Mouse (Mus musculus) small intestine, adult 2 months (tissue): ENCODE data around the gene Mlxip. TPM values are rescaled to one million over a fixed set of nuclear protein-coding genes. Genes with fewer than 3 reads are reported as not detected.

Experiments used
- H3K27ac ChIP-seq: fragments of 200-500 bp; 2 replicates; pipeline ENCODE4 v1.5.1; 2012; ENCODE audit warnings: low read depth, low read length, control low read depth, inconsistent platforms; ENCODE audit not compliant: insufficient read depth
- H3K27me3 ChIP-seq: fragments of 200-500 bp; 2 replicates; pipeline ENCODE4 v1.6.1; 2012; ENCODE audit warnings: mild to moderate bottlenecking, moderate library complexity, low read length, inconsistent platforms; ENCODE audit not compliant: control insufficient read depth, insufficient read depth
- H3K36me3 ChIP-seq: fragments of 200-500 bp; 2 replicates; pipeline ENCODE4 v1.6.1; 2012; ENCODE audit warnings: mild to moderate bottlenecking, low read length, control low read depth, inconsistent platforms; ENCODE audit not compliant: control insufficient read depth, insufficient read depth
- H3K4me1 ChIP-seq: fragments of 200-500 bp; 2 replicates; pipeline ENCODE4 v1.6.1; 2012; ENCODE audit warnings: low read length, inconsistent platforms, mixed read lengths; ENCODE audit not compliant: control insufficient read depth, insufficient read depth, insufficient read length
- H3K4me3 ChIP-seq: fragments of 200-500 bp; 2 replicates; pipeline ENCODE4 v1.5.1; 2012; ENCODE audit warnings: low read depth, mild to moderate bottlenecking, control low read depth, inconsistent platforms, low read length, moderate library complexity
- CTCF ChIP-seq: fragments of 200-500 bp; IDR thresholded peaks from 2 replicates; pipeline ENCODE4 v1.5.1; 2012; ENCODE audit warnings: low read depth, mild to moderate bottlenecking, control low read depth, inconsistent platforms, low read length, moderate library complexity, mixed read lengths; ENCODE audit not compliant: insufficient replicate concordance, insufficient read length; ENCODE audit errors: extremely low read depth
- POLR2A ChIP-seq: fragments of 200-500 bp; IDR thresholded peaks from 2 replicates; pipeline ENCODE4 v1.6.1; 2012; ENCODE audit warnings: low read depth, mild to moderate bottlenecking, control low read depth, inconsistent platforms, low read length, moderate library complexity
- WGBS: fragments of 180-500 bp; shearing (Covaris S2); methylation state at CpG from one replicate; pipeline ENCODE4 v1.1.7; 2018; 5-methylcytosine and 5-hydroxymethylcytosine counted together
- polyA plus RNA-seq: library from polyadenylated mRNA; depleted of rRNA; stranded (reverse); fragments of >200 nt; gene quantifications from 2 replicates; pipeline ENCODE4 v1.2.3, GENCODE M21; 2012

Gene Mlxip
- polyA plus RNA-seq, 1 experiment = 39.7 TPM

GRCm38 (mm10) chr5:123442283-123442682 lies 47.7 kb downstream of the Mlxip start:
- no peak for TF ChIP-seq POLR2A
- no peak for TF ChIP-seq CTCF
- Histone ChIP-seq H3K27ac (no peak overlapping the region), H3K4me3 (no peak overlapping the region), H3K36me3 (peaks cover 55% of the 10 kb centered on the region), H3K27me3 (no peaks in the 10 kb centered on the region), H3K4me1 (peaks cover 4% of the 10 kb centered on the region; the same call in 1 of the 2 replicates)
- 92% methylated on average over 3 of the region's 3 CpGs for WGBS

GRCm38 (mm10) chr5:123444069-123444468 lies 49.5 kb downstream of the Mlxip start:
- H3K36me3 ChIP-seq = peaks cover 69% of the 10 kb centered on the region
- no peak overlapping the region for H3K4me3 ChIP-seq
- TF ChIP-seq CTCF (peak; percentile 87; the same call in 1 of the 2 replicates), POLR2A (no peak)
- no peaks in the 10 kb centered on the region for H3K27me3 ChIP-seq
- no peaks in the 10 kb centered on the region for H3K4me1 ChIP-seq
- 66% methylated on average over 4 of the region's 4 CpGs for WGBS
- H3K27ac ChIP-seq = no peak overlapping the region

GRCm38 (mm10) chr5:123444849-123445334 lies 50.3 kb downstream of the Mlxip start:
- H3K4me1 ChIP-seq = no peaks in the 10 kb centered on the region
- H3K27ac ChIP-seq = no peak overlapping the region
- peaks cover 77% of the 10 kb centered on the region for H3K36me3 ChIP-seq
- TF ChIP-seq CTCF = no peak
- TF ChIP-seq POLR2A = no peak
- H3K4me3 ChIP-seq = no peak overlapping the region
- 74% methylated on average over 5 of the region's 5 CpGs for WGBS
- H3K27me3 ChIP-seq = no peaks in the 10 kb centered on the region

GRCm38 (mm10) chr5:123451886-123452285 lies 57.3 kb downstream of the Mlxip start:
- H3K27ac ChIP-seq = no peak overlapping the region
- peaks cover 80% of the 10 kb centered on the region for H3K36me3 ChIP-seq
- H3K4me3 ChIP-seq = no peak overlapping the region
- no peak for TF ChIP-seq CTCF
- TF ChIP-seq POLR2A = no peak
- H3K27me3 ChIP-seq = no peaks in the 10 kb centered on the region
- no peaks in the 10 kb centered on the region for H3K4me1 ChIP-seq
- WGBS = 85% methylated on average over 7 of the region's 7 CpGs

GRCm38 (mm10) chr5:123461420-123461819 lies 66.8 kb downstream of the Mlxip start:
- H3K4me3 ChIP-seq = no peak overlapping the region
- no peak overlapping the region for H3K27ac ChIP-seq
- H3K4me1 ChIP-seq = no peaks in the 10 kb centered on the region
- H3K36me3 ChIP-seq = peaks cover 2% of the 10 kb centered on the region
- no peaks in the 10 kb centered on the region for H3K27me3 ChIP-seq
- TF ChIP-seq POLR2A (no peak), CTCF (no peak)
- 40% methylated on average over 5 of the region's 5 CpGs for WGBS

- 89% methylated on average over 1 of the region's 1 CpGs for WGBS
- no peaks in the 10 kb centered on the region for H3K27me3 ChIP-seq
- TF ChIP-seq CTCF (no peak), POLR2A (no peak)
- H3K4me1 ChIP-seq = no peaks in the 10 kb centered on the region
- H3K27ac ChIP-seq = no peak overlapping the region
- no peaks in the 10 kb centered on the region for H3K36me3 ChIP-seq
- no peak overlapping the region for H3K4me3 ChIP-seq
Measured at GRCm38 (mm10) chr5:123464638-123465037, 70.0 kb downstream of the Mlxip start.

GRCm38 (mm10) chr5:123470784-123471400 lies 76.3 kb downstream of the Mlxip start:
- H3K4me3 ChIP-seq = peak overlapping the region; percentile 28
- WGBS = 9% methylated on average over 10 of the region's 10 CpGs

More at GRCm38 (mm10) chr5:123470784-123471400, 76.3 kb downstream of the Mlxip start:
- Histone ChIP-seq H3K36me3 (no peaks in the 10 kb centered on the region), H3K4me1 (no peaks in the 10 kb centered on the region), H3K27ac (no peak overlapping the region), H3K27me3 (peaks cover 5% of the 10 kb centered on the region; the same call in 1 of the 2 replicates)
- TF ChIP-seq POLR2A (no peak), CTCF (no peak)
